Mouse (Mus musculus) liver, postnatal 0 days (tissue): ENCODE data around the gene Crip3. TPM values are rescaled to one million over a fixed set of nuclear protein-coding genes. Genes with fewer than 3 reads are reported as not detected.

ENCODE experiments used
- ATAC-seq: fragments of 200-750 bp; cut with Nextera tagmentation; 2 replicates; pipeline ENCODE4 v1.8.0; 2017; ENCODE audit warnings: mild to moderate bottlenecking, moderate library complexity
- DNase-seq: peaks from one replicate; pipeline ENCODE4 v3.0.0-alpha.2; 2016
- H3K27ac ChIP-seq: fragments of 300-500 bp; sonication (generic); 2 replicates; pipeline ENCODE4 v1.5.1; 2014; ENCODE audit warnings: antibody characterized with exemption, moderate library complexity, mild to moderate bottlenecking, low read depth
- H3K27me3 ChIP-seq: fragments of 300-500 bp; sonication (generic); 2 replicates; pipeline ENCODE4 v1.6.1; 2014; ENCODE audit warnings: low read length, control low read depth, mixed read lengths; ENCODE audit not compliant: insufficient read depth
- H3K36me3 ChIP-seq: fragments of 300-500 bp; sonication (generic); replicated peaks from 2 replicates; pipeline ENCODE4 v1.6.1; 2014; ENCODE audit warnings: mild to moderate bottlenecking, control low read depth, low read length, moderate library complexity, mixed read lengths; ENCODE audit not compliant: insufficient read depth
- H3K4me1 ChIP-seq: fragments of 300-500 bp; sonication (generic); 2 replicates; pipeline ENCODE4 v1.6.1; 2014; ENCODE audit warnings: antibody characterized with exemption, mild to moderate bottlenecking, control low read depth; ENCODE audit not compliant: insufficient read depth
- H3K4me2 ChIP-seq: fragments of 300-500 bp; sonication (generic); 2 replicates; pipeline ENCODE4 v1.6.1; 2014; ENCODE audit warnings: low read depth, mild to moderate bottlenecking, low read length, moderate library complexity, mixed read lengths
- H3K4me3 ChIP-seq: fragments of 300-500 bp; sonication (generic); 2 replicates; pipeline ENCODE4 v1.5.1; 2014; ENCODE audit warnings: low read depth, low read length
- H3K9ac ChIP-seq: fragments of 300-500 bp; sonication (generic); replicated peaks from 2 replicates; pipeline ENCODE4 v1.6.1; 2014; ENCODE audit warnings: mild to moderate bottlenecking, moderate library complexity
- H3K9me3 ChIP-seq: fragments of 300-500 bp; sonication (generic); 2 replicates; pipeline ENCODE4 v1.6.1; 2016; ENCODE audit warnings: mild to moderate bottlenecking, control low read depth, low read length, mixed read lengths
- CTCF ChIP-seq: sonication (generic); IDR thresholded peaks from 2 replicates; pipeline ENCODE4 v1.5.1; 2016; ENCODE audit warnings: antibody characterized with exemption, low read depth
- EP300 ChIP-seq: IDR thresholded peaks from 2 replicates; pipeline ENCODE4 v1.6.1; 2016; ENCODE audit warnings: antibody characterized with exemption, low read depth, mild to moderate bottlenecking
- WGBS: fragments of 180-500 bp; shearing (Covaris S2); extraction: QIAGEN DNeasy Blood & Tissue Kit; methylation state at CpG from one replicate; pipeline ENCODE4 v1.1.7; 2014; ENCODE audit not compliant: insufficient replicate concordance; 5-methylcytosine and 5-hydroxymethylcytosine counted together
- polyA plus RNA-seq: library from polyadenylated mRNA; unstranded; fragments of >200 nt; fragmentation: Nextera tagmentation; extraction: Ambion mirVana; gene quantifications from 2 replicates; pipeline ENCODE4 v1.2.1, GENCODE M21; 2015

Crip3 gene
- polyA plus RNA-seq, 1 experiment from 2014 or later = not detected

DNA sequence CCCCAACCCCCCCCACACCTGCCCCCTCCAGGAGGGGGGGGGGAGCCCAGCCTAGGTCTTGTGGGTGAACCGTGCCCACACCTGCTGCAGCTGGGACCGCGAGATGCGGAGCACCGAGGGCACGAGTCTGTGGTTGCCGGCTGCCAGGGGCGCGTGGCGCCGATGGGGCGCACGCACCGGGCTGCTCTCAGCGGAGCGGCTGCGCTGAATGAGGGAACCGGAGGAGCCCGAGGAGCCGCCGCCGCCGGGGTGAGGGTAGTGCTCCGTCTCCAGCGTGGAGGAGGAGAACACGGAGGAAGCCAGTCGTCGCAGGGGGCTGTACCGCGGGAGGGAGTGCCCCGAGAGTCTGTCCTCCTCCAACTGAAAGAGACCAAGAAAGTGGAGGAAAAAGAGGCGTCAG lies 31.9 kb downstream of the Crip3 start:
- H3K4me2 ChIP-seq = peak overlapping the region; percentile 53
- no peak overlapping the region for H3K27ac ChIP-seq
- ATAC-seq = no peak
- 3% methylated on average over 28 of the region's 32 CpGs for WGBS
- peaks cover 3% of the 10 kb centered on the region; the same call in 1 of the 2 replicates for H3K4me1 ChIP-seq
- no peaks in the 10 kb centered on the region for H3K36me3 ChIP-seq
- DNase-seq = no peak
- H3K9me3 ChIP-seq = no peaks in the 10 kb centered on the region
- peaks cover 45% of the 10 kb centered on the region for H3K27me3 ChIP-seq
- no peak overlapping the region for H3K9ac ChIP-seq
- no peak for TF ChIP-seq EP300
- no peak for TF ChIP-seq CTCF
- peak overlapping the region; percentile 19; the same call in 1 of the 2 replicates for H3K4me3 ChIP-seq

DNA sequence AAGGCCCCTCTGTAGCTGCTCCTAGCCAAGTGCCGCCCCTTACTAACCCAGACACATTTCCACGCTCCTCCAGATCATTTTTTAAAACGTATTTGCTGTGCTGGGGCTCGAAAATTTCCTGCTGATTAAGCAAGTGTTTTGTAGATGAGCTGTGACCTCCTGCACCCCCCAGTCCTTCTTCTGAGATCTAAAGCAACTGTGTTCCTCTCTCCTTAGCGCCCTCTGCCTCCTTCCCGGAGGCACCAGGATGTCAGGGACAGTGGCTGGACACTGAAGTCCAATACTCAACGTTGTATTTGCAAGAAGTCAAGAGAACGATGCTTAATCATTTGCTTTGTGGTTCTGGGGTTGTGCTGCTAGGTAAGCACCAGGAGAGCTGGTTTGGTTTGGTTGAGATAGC lies 32.6 kb downstream of the Crip3 start:
- no peaks in the 10 kb centered on the region for H3K36me3 ChIP-seq
- WGBS = 17% methylated on average over 8 of the region's 8 CpGs
- H3K27me3 ChIP-seq = peaks cover 39% of the 10 kb centered on the region
- no peak overlapping the region for H3K27ac ChIP-seq
- DNase-seq (no peak), ATAC-seq (no peak)
- no peak for TF ChIP-seq CTCF
- H3K4me2 ChIP-seq = peak overlapping the region; percentile 53; the same call in 1 of the 2 replicates
- 0 out of 2 replicates have a peak overlapping the region, but pooled peaks have one; percentile 19 for H3K4me3 ChIP-seq
- H3K9me3 ChIP-seq = no peaks in the 10 kb centered on the region
- H3K9ac ChIP-seq = no peak overlapping the region
- H3K4me1 ChIP-seq = peaks cover 3% of the 10 kb centered on the region; the same call in 1 of the 2 replicates

DNA sequence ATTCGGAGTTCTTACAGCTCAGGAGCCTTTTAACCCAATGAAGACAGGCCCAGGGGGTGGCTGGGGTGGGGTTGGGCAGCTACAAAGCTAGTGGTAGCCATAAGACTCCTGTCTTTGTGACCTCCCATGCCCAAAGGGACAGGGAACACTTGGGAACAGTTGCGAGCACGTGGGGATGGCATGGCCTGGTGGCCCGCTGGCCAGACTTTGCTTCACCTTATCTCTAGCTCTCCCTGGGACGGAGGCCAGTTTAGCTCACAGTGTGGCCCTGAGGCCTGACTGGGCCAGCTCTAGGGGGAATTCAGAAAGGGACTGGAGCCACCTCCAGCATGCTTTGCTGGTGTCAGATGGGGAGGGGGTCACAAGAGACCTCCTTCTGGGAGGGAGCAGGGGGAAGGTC lies 33.5 kb downstream of the Crip3 start:
- Histone ChIP-seq H3K27me3 (peaks cover 37% of the 10 kb centered on the region), H3K36me3 (no peaks in the 10 kb centered on the region), H3K9me3 (no peaks in the 10 kb centered on the region), H3K4me2 (no peak overlapping the region), H3K27ac (no peak overlapping the region), H3K4me3 (no peak overlapping the region), H3K9ac (no peak overlapping the region), H3K4me1 (peaks cover 3% of the 10 kb centered on the region; the same call in 1 of the 2 replicates)
- no peak for TF ChIP-seq EP300
- TF ChIP-seq CTCF = no peak
- no peak; the same call in 1 of the 2 replicates for ATAC-seq
- WGBS = 64% methylated on average over 5 of the region's 5 CpGs
- no peak for DNase-seq

DNA sequence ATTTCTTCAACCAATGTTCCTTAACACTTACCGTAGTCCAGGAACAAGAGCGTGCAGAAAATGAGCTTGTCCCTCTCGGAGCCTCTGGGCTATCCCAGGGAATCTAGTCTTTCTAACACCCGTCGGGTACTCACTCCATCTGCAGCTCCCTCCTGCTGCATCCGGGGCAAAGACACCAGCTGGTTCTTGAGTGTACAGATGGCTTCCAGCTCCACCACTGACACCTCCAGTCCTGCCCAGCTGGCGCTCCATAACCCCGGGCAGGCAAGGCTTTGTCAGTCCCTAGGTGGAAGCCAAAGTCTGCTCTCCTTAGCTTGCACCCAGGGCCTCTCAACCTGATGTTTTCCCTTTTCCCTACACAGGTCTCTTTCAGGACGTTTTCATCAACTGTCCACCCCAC lies 39.1 kb downstream of the Crip3 start:
- H3K4me1 ChIP-seq = no peaks in the 10 kb centered on the region
- no peak overlapping the region for H3K4me2 ChIP-seq
- no peaks in the 10 kb centered on the region for H3K9me3 ChIP-seq
- H3K9ac ChIP-seq = no peak overlapping the region
- no peaks in the 10 kb centered on the region for H3K27me3 ChIP-seq
- no peak for ATAC-seq
- 72% methylated on average over 9 of the region's 9 CpGs for WGBS
- H3K27ac ChIP-seq = no peak overlapping the region
- no peak overlapping the region for H3K4me3 ChIP-seq
- DNase-seq = no peak
- H3K36me3 ChIP-seq = no peaks in the 10 kb centered on the region
- TF ChIP-seq CTCF (no peak), EP300 (no peak)

DNA sequence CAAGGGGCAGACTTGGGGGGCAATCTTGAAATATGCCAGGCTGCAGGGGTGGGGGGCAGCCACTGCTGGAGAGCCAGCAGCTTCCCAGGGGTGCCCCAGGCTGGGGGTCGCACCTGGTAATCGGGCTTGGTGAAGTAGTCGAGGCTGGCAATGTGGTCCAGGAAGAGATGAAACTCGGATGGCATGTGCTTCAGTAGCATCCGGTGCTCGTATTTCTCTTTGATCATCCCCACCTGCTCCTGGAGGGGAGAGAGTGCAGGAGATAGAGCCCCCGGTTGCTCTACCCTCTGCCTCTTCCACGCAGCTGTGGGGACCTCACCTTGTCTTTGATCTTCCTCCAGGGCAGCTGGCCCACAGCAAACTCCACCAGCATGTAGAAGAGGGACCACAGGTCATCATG lies 47.9 kb downstream of the Crip3 start:
- Histone ChIP-seq H3K4me3 (no peak overlapping the region), H3K27ac (no peak overlapping the region), H3K9me3 (no peaks in the 10 kb centered on the region), H3K4me1 (no peaks in the 10 kb centered on the region), H3K4me2 (no peak overlapping the region), H3K9ac (no peak overlapping the region), H3K27me3 (0 out of 2 replicates have a peak, but pooled peaks cover 4% of the 10 kb centered on the region), H3K36me3 (no peaks in the 10 kb centered on the region)
- 72% methylated on average over 8 of the region's 8 CpGs for WGBS
- TF ChIP-seq CTCF (no peak), EP300 (no peak)
- ATAC-seq (no peak), DNase-seq (no peak)

DNA sequence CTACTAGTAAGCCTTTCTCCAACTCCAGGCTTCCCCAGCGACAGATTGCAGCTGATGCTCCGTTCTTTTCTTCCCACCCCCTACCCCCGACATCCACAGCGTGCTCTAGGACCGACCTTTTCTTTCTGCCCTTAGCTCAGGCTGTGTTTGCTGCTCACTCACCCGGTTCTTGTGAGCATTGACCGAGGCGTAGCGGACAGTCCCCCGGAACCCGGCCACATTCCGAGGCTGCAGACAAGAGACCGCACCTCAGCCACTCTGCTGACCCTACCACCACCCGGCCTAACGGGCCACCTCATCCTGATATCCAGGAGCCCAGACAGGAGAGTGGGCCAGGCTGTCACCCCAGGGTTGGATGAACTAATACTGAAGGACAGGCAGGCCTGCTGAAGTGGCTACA lies 48.6 kb downstream of the Crip3 start:
- Histone ChIP-seq H3K4me2 (no peak overlapping the region), H3K36me3 (no peaks in the 10 kb centered on the region), H3K27me3 (0 out of 2 replicates have a peak, but pooled peaks cover 4% of the 10 kb centered on the region), H3K9ac (no peak overlapping the region), H3K4me3 (no peak overlapping the region), H3K27ac (no peak overlapping the region), H3K9me3 (no peaks in the 10 kb centered on the region), H3K4me1 (no peaks in the 10 kb centered on the region)
- WGBS = 80% methylated on average over 15 of the region's 15 CpGs
- ATAC-seq (no peak), DNase-seq (no peak)
- TF ChIP-seq CTCF (no peak), EP300 (no peak)

Other genes with a start within 250 kb of the Crip3 start
- 6.9 and 8.9 TPM in 2 replicates for gene Polh, start 226.3 kb upstream of the Crip3 start, polyA plus RNA-seq
- 7.4 and 8.7 TPM in 2 replicates for gene Xpo5, start 226.1 kb upstream of the Crip3 start, polyA plus RNA-seq
- gene Polr1c, start 180.9 kb upstream of the Crip3 start, polyA plus RNA-seq = 23.9 and 24.8 TPM in 2 replicates
- gene Yipf3, start 180.8 kb upstream of the Crip3 start, polyA plus RNA-seq = 62.6 and 68.7 TPM in 2 replicates
- gene Lrrc73, start 175.4 kb upstream of the Crip3 start, polyA plus RNA-seq = 0.12 TPM in 1 of 2 replicates, not detected in the other
- 5.6 and 6.2 TPM in 2 replicates for gene Tjap1, start 145.9 kb upstream of the Crip3 start, polyA plus RNA-seq
- not detected in 2 replicates for gene Dlk2, start 131.5 kb upstream of the Crip3 start, polyA plus RNA-seq
- gene Abcc10, start 100.6 kb upstream of the Crip3 start, polyA plus RNA-seq = 1.5 TPM in 2 replicates
- 1.6 and 2.2 TPM in 2 replicates for gene Zfp318, start 45.2 kb upstream of the Crip3 start, polyA plus RNA-seq
- 0.18 and 0.34 TPM in 2 replicates for gene Slc22a7, start 9.5 kb downstream of the Crip3 start, polyA plus RNA-seq
- not detected in 2 replicates for gene Ttbk1, start 58.7 kb downstream of the Crip3 start, polyA plus RNA-seq
- 7.4 and 8.6 TPM in 2 replicates for gene Dnph1, start 67.8 kb downstream of the Crip3 start, polyA plus RNA-seq
- 1.0 and 1.3 TPM in 2 replicates for gene Cul9, start 117.5 kb downstream of the Crip3 start, polyA plus RNA-seq
- gene Srf, start 127.2 kb downstream of the Crip3 start, polyA plus RNA-seq = 1.3 and 1.9 TPM in 2 replicates
- gene Ptk7, start 200.6 kb downstream of the Crip3 start, polyA plus RNA-seq = 3.0 and 3.5 TPM in 2 replicates
- gene Klc4, start 217.1 kb downstream of the Crip3 start, polyA plus RNA-seq = 10.7 and 12.6 TPM in 2 replicates
- gene Mrpl2, start 217.3 kb downstream of the Crip3 start, polyA plus RNA-seq = 75.2 and 79.3 TPM in 2 replicates
- 5.2 and 6.2 TPM in 2 replicates for gene Cul7, start 221.4 kb downstream of the Crip3 start, polyA plus RNA-seq
- gene Rrp36, start 245.4 kb downstream of the Crip3 start, polyA plus RNA-seq = 28.1 and 28.2 TPM in 2 replicates
- gene Mea1, start 249.9 kb downstream of the Crip3 start, polyA plus RNA-seq = 52.3 and 56.9 TPM in 2 replicates